Mouse (Mus musculus): ENCODE data around the gene Nfkb1. TPM values are rescaled to one million over a fixed set of nuclear protein-coding genes. Genes with fewer than 3 reads are reported as not detected.

The Nfkb1 gene
- total and polyA plus RNA-seq, 3 experiments: 271 to 369 (median 346) TPM

DNA sequence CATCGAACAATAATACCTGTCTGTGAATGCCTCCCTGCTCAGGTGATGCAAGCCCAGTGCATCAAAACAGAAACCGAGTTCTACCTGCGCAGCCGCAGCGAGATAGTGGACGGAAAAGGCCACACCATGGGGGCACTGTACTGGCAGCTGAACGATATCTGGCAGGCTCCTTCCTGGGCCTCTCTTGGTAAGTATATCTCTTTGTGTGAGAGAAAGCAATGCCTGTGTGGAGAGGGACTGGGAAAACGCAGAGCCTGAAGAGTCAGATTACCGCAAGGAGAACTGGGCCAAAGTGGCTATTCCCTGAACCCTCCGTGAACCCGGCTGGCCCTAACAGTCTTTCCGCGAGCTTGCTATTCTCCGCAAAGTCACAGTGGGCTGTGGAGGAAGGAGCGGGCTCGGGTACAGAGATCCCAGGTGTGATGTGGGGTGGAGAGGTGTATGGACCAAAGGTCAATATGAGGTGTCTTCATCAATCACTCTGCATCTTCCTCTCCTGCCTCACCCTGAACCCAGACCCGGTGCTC, 128.1 kb downstream of the Nfkb1 start:
- TF ChIP-seq USF1 (IDR thresholded peaks at IDR 0.05; ENCODE audit: low read depth, low read length) (no peak), EP300 (IDR thresholded peaks at IDR 0.05; ENCODE audit: low read length) (no peak), CHD2 (IDR thresholded peaks at IDR 0.05; ENCODE audit: low read length) (no peak), SMC3 (IDR thresholded peaks at IDR 0.05; ENCODE audit: low read depth, low read length) (no peak), ZMIZ1 (IDR thresholded peaks at IDR 0.05; ENCODE audit: low read depth, low read length) (no peak), MEF2A (IDR thresholded peaks at IDR 0.05; ENCODE audit: borderline replicate concordance, low read depth, low read length) (no peak), USF2 (conservative IDR thresholded peaks at IDR 0.05; ENCODE audit: low read depth, low read length) (no peak), TCF12 (IDR thresholded peaks at IDR 0.05; ENCODE audit: low read depth, low read length) (no peak), HCFC1 (IDR thresholded peaks at IDR 0.05; ENCODE audit: low read depth, low read length) (no peak), ELF1 (IDR thresholded peaks at IDR 0.05; ENCODE audit: low read depth, low read length) (no peak), BHLHE40 (IDR thresholded peaks at IDR 0.05; ENCODE audit: low read depth, low read length) (no peak), ETS1 (conservative IDR thresholded peaks at IDR 0.05; ENCODE audit: low read depth, low read length) (no peak), NRF1 (IDR thresholded peaks at IDR 0.05; ENCODE audit: low read depth, low read length) (no peak), GABPA (IDR thresholded peaks at IDR 0.05; ENCODE audit: insufficient replicate concordance, low read depth, low read length) (no peak), TBP (conservative IDR thresholded peaks at IDR 0.05; ENCODE audit: low read depth, low read length) (no peak), MAFK (IDR thresholded peaks at IDR 0.05; ENCODE audit: insufficient replicate concordance, low read length) (no peak)
- Histone ChIP-seq H3K4me3 (replicated peaks in 1 of 3; ENCODE audit: low read depth in 2 of 3, low read length in 2 of 3, poor library complexity in 1 of 3) (no peak overlapping the region), H3K9ac (ENCODE audit: insufficient read depth, low read depth) (no peak overlapping the region), H3K4me1 (ENCODE audit: control insufficient read depth in 1 of 2, insufficient read depth in 2 of 2) (peaks cover 0 to 22% of the 10 kb centered on the region in 2 experiments; a peak in 2 of 4 replicates), H3K27me3 (replicated peaks) (no peaks in the 10 kb centered on the region), H3K4me2 (ENCODE audit: insufficient read depth, low read depth, poor library complexity, severe bottlenecking) (no peak overlapping the region), H3K79me2 (replicated peaks; ENCODE audit: control insufficient read depth, extremely low read depth, insufficient read depth, poor library complexity, severe bottlenecking) (no peaks in the 10 kb centered on the region), H3K36me3 (replicated peaks in 1 of 2; ENCODE audit: control insufficient read depth in 1 of 2, insufficient read depth in 1 of 2, low read length in 1 of 2) (peaks cover 10 to 64% of the 10 kb centered on the region in 2 experiments), H3K27ac (ENCODE audit: insufficient read depth, low read depth) (no peak overlapping the region), H3K9me3 (replicated peaks; ENCODE audit: low read length) (no peaks in the 10 kb centered on the region)
- in situ Hi-C loops (cut with MboI; ENCODE audit: low pct_ligation_motif_present, low pct_unique_long_range_greater_than_20kb, low sequenced_read_pairs) (no loop called here), dilution Hi-C loops (cut with MboI; ENCODE audit: extremely low pct_ligation_motif_present, extremely low pct_unique_long_range_greater_than_20kb, low sequenced_read_pairs) (no loop called here)
- no peak for DNase-seq (ENCODE audit: extremely low read depth)

DNA sequence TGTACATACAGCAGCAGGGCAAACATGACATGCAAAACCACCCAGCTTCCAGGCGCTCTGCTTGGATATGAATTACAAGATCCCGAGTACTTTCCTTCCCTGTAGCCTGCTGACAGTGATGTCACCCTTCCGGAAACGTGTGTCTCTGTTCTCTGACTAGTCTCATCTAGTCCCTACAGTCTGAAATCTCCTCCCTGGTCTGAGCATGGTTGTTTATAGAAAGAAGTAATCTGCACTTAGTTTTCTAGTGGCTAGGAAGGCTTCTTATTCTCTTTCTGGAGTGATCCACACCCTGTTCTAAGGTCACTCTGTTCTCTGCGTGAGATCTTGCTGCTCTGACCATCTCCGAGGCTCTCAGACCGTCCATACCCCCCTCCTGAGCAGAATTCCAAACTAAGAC, 129.3 kb downstream of the Nfkb1 start:
- Histone ChIP-seq H3K9me3 (replicated peaks; ENCODE audit: low read length) (no peaks in the 10 kb centered on the region), H3K4me2 (ENCODE audit: insufficient read depth, low read depth, poor library complexity, severe bottlenecking) (no peak overlapping the region), H3K4me3 (replicated peaks in 1 of 3; ENCODE audit: low read depth in 2 of 3, low read length in 2 of 3, poor library complexity in 1 of 3) (no peak overlapping the region), H3K79me2 (replicated peaks; ENCODE audit: control insufficient read depth, extremely low read depth, insufficient read depth, poor library complexity, severe bottlenecking) (no peaks in the 10 kb centered on the region), H3K9ac (ENCODE audit: insufficient read depth, low read depth) (no peak overlapping the region), H3K4me1 (ENCODE audit: control insufficient read depth in 1 of 2, insufficient read depth in 2 of 2) (peaks cover 0 to 15% of the 10 kb centered on the region in 2 experiments; a peak in 2 of 4 replicates), H3K27ac (ENCODE audit: insufficient read depth, low read depth) (no peak overlapping the region), H3K27me3 (replicated peaks) (no peaks in the 10 kb centered on the region), H3K36me3 (replicated peaks in 1 of 2; ENCODE audit: control insufficient read depth in 1 of 2, insufficient read depth in 1 of 2, low read length in 1 of 2) (peaks cover 10 to 64% of the 10 kb centered on the region in 2 experiments)
- no peak for DNase-seq (ENCODE audit: extremely low read depth)
- in situ Hi-C loops (cut with MboI; ENCODE audit: low pct_ligation_motif_present, low pct_unique_long_range_greater_than_20kb, low sequenced_read_pairs) (no loop called here), dilution Hi-C loops (cut with MboI; ENCODE audit: extremely low pct_ligation_motif_present, extremely low pct_unique_long_range_greater_than_20kb, low sequenced_read_pairs) (no loop called here)
- TF ChIP-seq EP300 (IDR thresholded peaks at IDR 0.05; ENCODE audit: low read length) (no peak), RCOR1 (conservative IDR thresholded peaks at IDR 0.05; ENCODE audit: low read depth, low read length) (no peak), ZKSCAN1 (IDR thresholded peaks at IDR 0.05; ENCODE audit: borderline replicate concordance, low read depth, low read length) (no peak), POLR2AphosphoS2 (IDR thresholded peaks at IDR 0.05; ENCODE audit: low read depth, low read length) (no peak), IRF4 (IDR thresholded peaks at IDR 0.05; ENCODE audit: low read depth, low read length) (no peak), BHLHE40 (IDR thresholded peaks at IDR 0.05; ENCODE audit: low read depth, low read length) (no peak), KAT2A (IDR thresholded peaks at IDR 0.05; ENCODE audit: insufficient replicate concordance, low read length) (no peak)

All from CH12.LX (cell line).